Mouse (Mus musculus): ENCODE measurements at regions not wholly inside any gene's neighbourhood (a gene's known extent, or its start where the extent isn't known, plus 50 kb on each side); places are given as distances from the start of the nearest gene placed in this dataset.

DNA sequence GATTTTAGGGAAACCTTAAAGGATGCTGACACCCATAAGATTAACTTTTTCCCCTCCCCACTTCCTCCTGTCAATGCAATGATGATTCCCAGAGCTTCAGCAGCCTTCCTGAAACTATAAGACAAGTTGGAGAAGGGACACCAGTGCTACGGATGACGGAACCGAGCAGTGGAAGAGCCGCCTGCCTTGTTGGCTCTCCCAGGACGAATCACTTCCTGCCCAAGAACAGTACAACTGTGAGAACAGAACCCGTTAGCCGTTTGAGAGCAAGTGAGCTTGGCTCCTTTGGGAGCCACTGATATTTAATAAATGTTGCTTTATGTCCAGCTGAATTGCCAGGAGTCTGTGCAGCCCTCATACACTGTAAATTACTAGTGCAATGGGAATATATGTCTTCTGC is 166.8 kb upstream of the Spdye4c start:
- Histone ChIP-seq H3K27ac (no peak overlapping the region), H3K36me3 (replicated peaks) (no peaks in the 10 kb centered on the region), H3K4me3 (replicated peaks) (no peak overlapping the region), H3K9ac (no peak overlapping the region), H3K4me1 (peaks cover 4% of the 10 kb centered on the region; the same call in 1 of the 2 replicates), H3K9me3 (no peaks in the 10 kb centered on the region), H3K4me2 (no peak overlapping the region), H3K27me3 (0 out of 2 replicates have a peak, but pooled peaks cover 6% of the 10 kb centered on the region)
- no peak for ATAC-seq (ENCODE audit: low FRiP score)
- 92% methylated on average over 7 of the region's 7 CpGs for WGBS

DNA sequence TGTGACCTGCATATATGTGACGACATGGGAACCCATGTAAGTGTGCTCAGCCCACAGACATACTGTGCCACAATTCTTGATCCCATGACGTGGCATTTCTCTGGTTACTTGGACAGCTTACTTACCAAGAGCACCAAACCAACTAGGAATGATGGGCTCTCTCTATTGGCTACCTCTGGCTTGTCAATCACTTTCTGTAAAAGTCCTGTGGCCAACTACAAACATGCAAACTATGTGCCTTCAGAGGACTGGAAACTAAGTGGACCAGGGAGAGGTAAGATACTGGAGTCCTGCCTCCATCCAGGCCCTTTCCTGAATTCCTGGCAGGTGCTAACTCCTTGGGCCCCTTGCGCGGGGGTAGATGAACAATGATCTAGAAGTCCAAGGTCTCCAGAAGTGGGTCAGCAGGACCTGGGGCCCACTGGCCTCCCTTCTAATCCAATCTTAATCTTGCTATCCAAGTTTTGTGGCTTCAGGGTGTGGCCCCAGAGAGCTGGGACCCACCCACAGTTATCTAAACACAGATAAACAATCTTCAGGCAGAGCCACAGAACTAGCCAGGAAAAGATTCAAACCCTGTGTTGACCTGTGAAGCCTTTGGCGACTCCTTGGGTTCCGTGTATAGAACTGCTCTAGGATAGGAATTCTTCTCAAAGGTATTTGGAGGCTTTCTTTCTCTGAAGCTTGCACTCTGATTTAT is 163.7 kb upstream of the Spdye4c start:
- Histone ChIP-seq H3K36me3 (replicated peaks) (no peaks in the 10 kb centered on the region), H3K4me1 (peaks cover 8% of the 10 kb centered on the region; the same call in 1 of the 2 replicates), H3K4me3 (replicated peaks) (no peak overlapping the region), H3K9me3 (no peaks in the 10 kb centered on the region), H3K4me2 (no peak overlapping the region), H3K27ac (no peak overlapping the region), H3K9ac (no peak overlapping the region), H3K27me3 (0 out of 2 replicates have a peak, but pooled peaks cover 6% of the 10 kb centered on the region)
- ATAC-seq (ENCODE audit: low FRiP score) = no peak
- WGBS = 87% methylated on average over 6 of the region's 6 CpGs

DNA sequence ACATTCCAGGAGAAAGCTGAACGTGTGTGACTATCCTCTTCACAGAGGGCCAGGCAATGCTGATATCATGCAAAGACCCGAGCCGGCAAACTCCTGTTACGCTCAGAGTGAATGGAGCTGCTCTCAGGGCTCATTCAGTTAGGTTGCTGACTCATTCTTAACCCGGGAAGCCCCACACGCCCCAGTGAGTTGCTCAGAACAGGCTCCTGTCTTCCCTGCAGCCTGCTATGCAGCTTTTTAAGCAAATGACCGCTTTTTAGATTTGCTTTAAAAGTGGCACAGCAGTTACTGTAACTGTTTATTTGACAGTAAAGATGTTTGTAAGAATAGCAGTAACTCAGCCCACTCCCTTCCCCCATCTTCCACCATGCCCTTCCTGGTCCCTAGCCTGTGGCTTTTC is 162.9 kb upstream of the Spdye4c start:
- 9% methylated on average over 7 of the region's 7 CpGs for WGBS
- H3K9ac ChIP-seq = no peak overlapping the region
- H3K4me3 ChIP-seq (replicated peaks) = no peak overlapping the region
- H3K4me1 ChIP-seq = peaks cover 8% of the 10 kb centered on the region; the same call in 1 of the 2 replicates
- H3K27ac ChIP-seq = no peak overlapping the region
- 0 out of 2 replicates have a peak, but pooled peaks cover 6% of the 10 kb centered on the region for H3K27me3 ChIP-seq
- no peak for ATAC-seq (ENCODE audit: low FRiP score)
- no peaks in the 10 kb centered on the region for H3K36me3 ChIP-seq (replicated peaks)
- H3K9me3 ChIP-seq = no peaks in the 10 kb centered on the region
- H3K4me2 ChIP-seq = no peak overlapping the region

DNA sequence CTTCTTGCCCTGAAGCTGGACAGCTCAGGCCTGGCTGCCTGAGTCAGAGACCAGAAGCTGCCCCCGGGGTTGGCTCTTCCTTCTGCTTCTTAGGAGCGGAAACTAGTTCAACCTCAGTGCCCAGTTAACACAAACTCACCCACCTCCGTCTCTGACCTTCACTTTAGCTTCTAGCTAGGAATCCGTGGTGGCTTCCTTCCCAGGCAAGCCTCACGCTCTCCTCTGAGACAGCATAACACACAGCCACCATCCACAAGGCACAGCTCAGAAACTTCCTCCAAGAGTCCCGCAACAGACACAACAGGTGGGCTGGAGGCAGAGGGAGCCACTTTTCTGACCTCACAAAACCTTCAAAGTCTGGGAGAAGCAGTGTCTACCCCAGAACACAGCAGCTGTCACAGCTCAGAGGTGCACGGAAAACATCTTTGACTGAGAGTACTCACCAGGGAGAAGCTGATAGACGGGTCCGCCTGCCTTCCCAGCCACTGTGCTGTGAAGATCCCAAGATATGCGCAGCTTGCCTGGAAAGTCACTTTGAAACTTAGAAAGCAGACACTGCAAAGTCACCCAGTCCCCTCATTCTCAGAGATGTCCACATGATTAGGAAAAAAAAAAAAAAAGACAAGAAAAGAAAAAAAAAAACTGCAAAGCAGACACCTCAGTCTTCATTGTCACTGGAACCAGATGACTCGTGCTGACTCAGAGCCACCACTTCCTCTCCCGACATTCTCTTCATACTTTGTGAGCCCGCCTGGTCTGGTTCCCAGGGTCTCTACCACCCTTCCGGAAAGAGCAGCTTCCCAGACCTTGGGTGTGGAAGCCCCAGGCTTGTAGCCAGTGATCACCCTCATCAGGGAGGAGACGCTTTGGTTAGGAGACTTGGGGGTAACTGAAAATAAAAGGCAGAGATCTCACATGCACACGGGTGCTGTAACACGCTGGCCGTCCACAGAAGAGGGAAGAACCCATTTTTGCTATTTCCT is 162.1 kb upstream of the Spdye4c start:
- peaks cover 8% of the 10 kb centered on the region; the same call in 1 of the 2 replicates for H3K4me1 ChIP-seq
- H3K27ac ChIP-seq = no peak overlapping the region
- no peaks in the 10 kb centered on the region for H3K9me3 ChIP-seq
- 0 out of 2 replicates have a peak, but pooled peaks cover 6% of the 10 kb centered on the region for H3K27me3 ChIP-seq
- no peak overlapping the region for H3K4me2 ChIP-seq
- no peak overlapping the region for H3K4me3 ChIP-seq (replicated peaks)
- no peaks in the 10 kb centered on the region for H3K36me3 ChIP-seq (replicated peaks)
- H3K9ac ChIP-seq = no peak overlapping the region
- no peak for ATAC-seq (ENCODE audit: low FRiP score)
- 67% methylated on average over 18 of the region's 18 CpGs for WGBS

DNA sequence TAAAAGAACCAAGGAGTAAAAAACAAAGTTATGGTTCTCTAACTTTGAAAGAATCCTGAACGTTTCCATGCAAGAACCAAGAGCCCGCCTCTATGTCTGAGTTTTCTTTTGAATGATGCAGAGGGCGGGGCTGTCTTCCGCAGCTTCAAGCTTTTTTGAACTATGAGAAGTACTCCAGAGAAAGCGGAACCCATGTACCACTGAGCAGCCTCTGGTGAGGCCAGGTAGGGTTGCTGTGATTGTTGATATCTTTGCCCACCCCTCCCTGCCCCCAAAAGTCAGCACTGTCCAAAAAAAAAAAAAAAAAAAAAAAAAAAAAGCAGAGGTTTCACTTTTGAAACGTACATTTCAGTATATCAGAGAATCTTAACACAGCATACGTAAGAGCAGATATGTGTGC is 161.2 kb upstream of the Spdye4c start:
- no peak overlapping the region for H3K27ac ChIP-seq
- H3K27me3 ChIP-seq = 0 out of 2 replicates have a peak, but pooled peaks cover 6% of the 10 kb centered on the region
- no peaks in the 10 kb centered on the region for H3K9me3 ChIP-seq
- 70% methylated on average over 7 of the region's 7 CpGs for WGBS
- no peaks in the 10 kb centered on the region for H3K36me3 ChIP-seq (replicated peaks)
- H3K9ac ChIP-seq = no peak overlapping the region
- peaks cover 12% of the 10 kb centered on the region for H3K4me1 ChIP-seq
- H3K4me3 ChIP-seq (replicated peaks) = no peak overlapping the region
- H3K4me2 ChIP-seq = no peak overlapping the region
- no peak for ATAC-seq (ENCODE audit: low FRiP score)

DNA sequence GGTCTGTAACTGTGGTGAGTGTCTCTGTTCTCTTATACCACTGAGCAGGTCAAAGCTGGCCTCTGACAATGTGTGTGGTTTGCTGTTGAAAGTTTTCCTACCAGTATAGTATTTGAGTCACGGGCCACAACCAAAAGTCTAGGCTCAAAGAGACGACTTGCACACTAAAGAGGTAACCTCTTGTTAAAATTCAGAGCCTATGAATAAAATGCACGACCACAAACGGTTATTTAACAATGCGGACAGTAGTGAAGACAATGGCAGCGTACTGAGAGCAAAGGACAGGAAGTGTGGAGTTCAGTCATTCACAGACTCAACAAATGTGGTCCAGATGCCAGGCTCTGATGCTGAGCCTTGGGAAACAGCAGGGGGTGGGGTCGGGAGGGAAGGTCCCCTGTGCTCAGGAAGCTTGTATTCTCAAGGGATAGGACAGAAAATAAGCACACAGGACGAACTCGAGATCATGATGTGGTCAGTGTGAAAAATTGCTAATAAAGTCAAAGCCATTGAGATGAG is 160.2 kb upstream of the Spdye4c start:
- peaks cover 15% of the 10 kb centered on the region for H3K4me1 ChIP-seq
- H3K9me3 ChIP-seq = no peaks in the 10 kb centered on the region
- no peak overlapping the region for H3K27ac ChIP-seq
- H3K4me3 ChIP-seq (replicated peaks) = no peak overlapping the region
- H3K36me3 ChIP-seq (replicated peaks) = no peaks in the 10 kb centered on the region
- H3K4me2 ChIP-seq = no peak overlapping the region
- no peak overlapping the region for H3K9ac ChIP-seq
- ATAC-seq (ENCODE audit: low FRiP score) = no peak
- 52% methylated on average over 9 of the region's 9 CpGs for WGBS
- 0 out of 2 replicates have a peak, but pooled peaks cover 6% of the 10 kb centered on the region for H3K27me3 ChIP-seq

DNA sequence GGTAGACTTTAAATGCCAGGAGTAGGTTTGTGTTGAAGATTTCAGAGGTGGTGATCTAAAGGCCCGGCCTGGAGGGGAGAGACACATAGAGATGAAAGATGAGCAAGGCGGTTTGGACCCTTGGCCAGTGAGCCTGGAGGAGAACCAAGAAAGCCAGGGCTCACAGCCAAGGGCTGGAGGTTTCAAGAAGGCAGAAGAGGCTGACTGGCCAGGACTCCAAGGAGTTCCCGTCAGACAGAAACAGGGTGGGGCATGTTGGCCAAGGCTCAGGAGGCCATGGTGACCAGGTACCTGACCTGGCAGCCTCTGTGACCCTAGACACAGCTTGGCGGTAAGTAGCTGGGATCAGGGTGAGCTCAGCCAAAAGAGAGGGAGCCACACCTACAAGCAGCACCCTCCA is 159.3 kb upstream of the Spdye4c start:
- WGBS = over 99% methylated on average over 4 of the region's 4 CpGs
- Histone ChIP-seq H3K9me3 (no peaks in the 10 kb centered on the region), H3K27me3 (0 out of 2 replicates have a peak, but pooled peaks cover 6% of the 10 kb centered on the region), H3K4me2 (no peak overlapping the region), H3K27ac (no peak overlapping the region), H3K9ac (no peak overlapping the region), H3K36me3 (replicated peaks) (no peaks in the 10 kb centered on the region), H3K4me3 (replicated peaks) (no peak overlapping the region), H3K4me1 (peaks cover 15% of the 10 kb centered on the region)
- no peak for ATAC-seq (ENCODE audit: low FRiP score)

DNA sequence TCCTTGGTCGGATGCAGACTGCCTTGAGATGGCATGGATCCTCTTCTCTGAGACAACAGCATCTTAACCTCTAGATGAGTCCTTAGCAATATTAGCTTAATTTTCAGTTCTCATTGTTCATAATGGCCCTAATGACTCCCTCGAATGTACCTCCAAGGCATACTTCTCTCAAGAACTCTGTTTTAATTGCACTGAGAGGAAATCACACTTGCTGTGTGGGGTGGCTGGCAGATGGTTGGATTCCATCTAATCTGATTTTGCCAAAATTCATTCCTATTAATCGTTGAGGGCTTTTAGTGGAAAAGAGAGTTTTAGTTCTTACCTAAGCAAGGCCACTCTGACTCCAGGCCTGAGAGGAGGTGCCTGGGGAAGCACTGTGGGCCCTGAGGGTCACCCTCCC is 158.3 kb upstream of the Spdye4c start:
- H3K27ac ChIP-seq = no peak overlapping the region
- 89% methylated on average over 3 of the region's 3 CpGs for WGBS
- H3K4me2 ChIP-seq = no peak overlapping the region
- no peak overlapping the region for H3K4me3 ChIP-seq (replicated peaks)
- 0 out of 2 replicates have a peak, but pooled peaks cover 3% of the 10 kb centered on the region for H3K27me3 ChIP-seq
- no peak overlapping the region for H3K9ac ChIP-seq
- H3K4me1 ChIP-seq = peaks cover 15% of the 10 kb centered on the region
- H3K36me3 ChIP-seq (replicated peaks) = no peaks in the 10 kb centered on the region
- no peak for ATAC-seq (ENCODE audit: low FRiP score)
- H3K9me3 ChIP-seq = no peaks in the 10 kb centered on the region

DNA sequence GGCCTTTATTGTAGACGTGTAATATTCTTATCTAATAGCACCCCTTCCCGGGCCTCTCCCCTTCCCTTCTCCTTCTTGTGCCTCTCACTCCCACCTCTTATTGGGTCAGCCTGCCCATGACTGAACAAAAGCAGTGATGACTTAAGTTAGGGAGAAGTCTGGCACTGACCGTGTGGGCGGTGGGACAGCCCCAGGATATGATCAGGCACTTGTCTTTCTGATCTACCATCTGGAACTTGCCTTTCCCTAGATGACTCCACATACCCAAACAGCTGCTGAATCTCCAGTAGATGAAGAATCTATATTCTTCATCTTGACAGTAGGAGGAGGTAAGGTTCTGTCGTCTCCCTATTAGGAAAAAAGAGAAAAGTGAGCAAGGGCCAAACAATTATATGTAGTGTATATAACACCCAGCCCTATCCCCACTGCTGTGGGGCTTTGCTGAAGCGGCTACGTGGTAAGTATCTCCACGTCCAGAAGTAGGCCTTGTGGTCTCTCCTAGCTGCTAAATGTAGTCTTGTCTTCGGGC is 157.4 kb upstream of the Spdye4c start:
- 93% methylated on average over 9 of the region's 9 CpGs for WGBS
- no peaks in the 10 kb centered on the region for H3K9me3 ChIP-seq

DNA sequence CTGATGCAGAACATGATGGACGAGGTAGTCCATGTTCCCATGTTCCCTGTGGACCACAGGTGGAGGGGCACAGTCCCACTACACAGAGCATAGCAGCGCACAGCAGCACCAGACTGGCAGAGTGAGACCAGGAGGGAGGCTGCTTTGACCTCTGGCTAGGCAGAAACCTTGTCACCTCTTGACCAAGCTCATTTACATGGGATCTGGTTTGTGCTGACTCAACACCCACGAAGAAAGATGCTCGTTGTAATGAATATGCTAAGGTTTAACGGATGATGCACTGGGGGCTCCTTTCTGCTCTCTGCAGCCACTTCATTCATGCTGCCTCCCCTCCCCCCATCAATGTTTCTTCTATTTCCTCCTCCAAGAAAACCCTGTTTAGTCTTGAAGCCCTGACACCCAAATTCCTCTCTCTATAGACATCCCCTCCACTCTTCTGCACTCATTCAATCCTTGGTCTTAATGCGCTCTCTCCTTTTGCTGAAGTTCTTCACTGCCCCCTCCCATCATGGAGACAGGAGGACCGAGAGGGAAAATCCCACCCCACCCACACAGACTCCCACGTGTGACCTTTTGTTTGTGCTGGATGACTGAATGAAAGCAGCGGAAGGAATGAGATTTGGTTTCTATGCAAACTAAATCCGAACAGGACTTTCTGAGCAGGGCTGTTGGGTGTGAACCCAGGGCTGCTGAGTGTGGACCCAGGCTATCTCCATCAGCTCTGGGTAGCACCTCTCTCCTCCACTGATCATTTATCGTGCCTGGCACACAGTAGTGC is 156.6 kb upstream of the Spdye4c start:
- Histone ChIP-seq H3K27me3 (no peaks in the 10 kb centered on the region), H3K9me3 (no peaks in the 10 kb centered on the region), H3K4me2 (no peak overlapping the region), H3K4me3 (replicated peaks) (no peak overlapping the region), H3K4me1 (peaks cover 12% of the 10 kb centered on the region), H3K9ac (no peak overlapping the region), H3K36me3 (replicated peaks) (no peaks in the 10 kb centered on the region), H3K27ac (no peak overlapping the region)
- WGBS = 47% methylated on average over 11 of the region's 11 CpGs
- no peak for ATAC-seq (ENCODE audit: low FRiP score)

More for the DNA sequence above, 157.4 kb upstream of the Spdye4c start:
- Histone ChIP-seq H3K4me1 (peaks cover 12% of the 10 kb centered on the region), H3K9ac (no peak overlapping the region), H3K4me3 (replicated peaks) (no peak overlapping the region), H3K4me2 (no peak overlapping the region), H3K27ac (no peak overlapping the region), H3K27me3 (no peaks in the 10 kb centered on the region), H3K36me3 (replicated peaks) (no peaks in the 10 kb centered on the region)
- ATAC-seq (ENCODE audit: low FRiP score) = no peak

DNA sequence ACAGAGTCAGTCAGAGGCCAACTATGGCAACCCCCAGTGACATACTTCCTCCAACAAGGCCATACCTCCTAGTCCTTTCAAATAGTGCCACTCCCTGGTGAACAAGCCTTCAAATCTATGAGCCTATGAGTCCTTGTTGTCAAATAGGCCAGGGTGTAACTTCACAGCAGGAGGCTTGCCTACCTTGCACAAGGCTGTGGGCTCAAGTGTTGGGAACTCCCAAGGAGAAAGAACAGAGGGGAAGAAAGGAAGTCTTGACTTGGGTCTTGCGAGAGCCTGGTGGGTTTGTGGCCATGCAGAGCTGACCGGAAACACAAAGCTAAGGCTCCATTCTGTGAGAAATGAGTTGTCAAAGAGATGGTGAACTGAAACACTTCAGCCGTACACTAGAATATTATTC is 154.6 kb upstream of the Spdye4c start:
- no peak for ATAC-seq (ENCODE audit: low FRiP score)
- H3K4me3 ChIP-seq (replicated peaks) = no peak overlapping the region

More for the DNA sequence above, 154.6 kb upstream of the Spdye4c start:
- Histone ChIP-seq H3K27me3 (no peaks in the 10 kb centered on the region), H3K36me3 (replicated peaks) (no peaks in the 10 kb centered on the region), H3K4me2 (no peak overlapping the region), H3K9me3 (no peaks in the 10 kb centered on the region), H3K27ac (no peak overlapping the region), H3K4me1 (peaks cover 7% of the 10 kb centered on the region), H3K9ac (no peak overlapping the region)
- 98% methylated on average over 3 of the region's 3 CpGs for WGBS

Measured in forebrain, embryonic 12.5 days (tissue).